Mouse (Mus musculus): Measurements from ENCODE around the gene Csdc2.
"Not testable (repeated sequence)": the region's sequence is repeated elsewhere in the genome, so short reads cannot be mapped to it uniquely, and the experiment has no call there.

The Csdc2 gene

GRCm38 (mm10) chr15:81956457-81956856 lies 19.9 kb downstream of the Csdc2 start:
- DNase-seq = peak; percentile 88

- DNase-seq = no peak
Observed at GRCm38 (mm10) chr15:81957598-81957997, 21.0 kb downstream of the Csdc2 start.

- DNase-seq = no peak
Observed at GRCm38 (mm10) chr15:81958906-81959305, 22.3 kb downstream of the Csdc2 start.

GRCm38 (mm10) chr15:81960171-81961077 lies 23.9 kb downstream of the Csdc2 start, which contains the start of gene Pmm1:
TSS of gene Pmm1 (minus strand) at chr15:81960930.
- peak; percentile 100 for DNase-seq

- DNase-seq = no peak
Observed at GRCm38 (mm10) chr15:81961078-81961451, 24.5 kb downstream of the Csdc2 start.

- DNase-seq = no peak
Observed at GRCm38 (mm10) chr15:81964262-81964661, 27.7 kb downstream of the Csdc2 start.

- DNase-seq = no peak
Observed at GRCm38 (mm10) chr15:81964980-81965545, 28.5 kb downstream of the Csdc2 start.

- DNase-seq = no peak
Observed at GRCm38 (mm10) chr15:81966062-81966829, 29.7 kb downstream of the Csdc2 start.

GRCm38 (mm10) chr15:81967821-81968220 lies 31.3 kb downstream of the Csdc2 start:
- DNase-seq = no peak

- DNase-seq = no peak
Observed at GRCm38 (mm10) chr15:81968447-81968846, 31.9 kb downstream of the Csdc2 start.

- DNase-seq = peak; percentile 92
Observed at GRCm38 (mm10) chr15:81969173-81969572, 32.6 kb downstream of the Csdc2 start.

- not testable (repeated sequence) for DNase-seq
Observed at GRCm38 (mm10) chr15:81969635-81970034, 33.1 kb downstream of the Csdc2 start.

- not testable (repeated sequence) for DNase-seq
Observed at GRCm38 (mm10) chr15:81970498-81970897, 33.9 kb downstream of the Csdc2 start.

GRCm38 (mm10) chr15:81975156-81975555 lies 38.6 kb downstream of the Csdc2 start:
- not testable (repeated sequence) for DNase-seq

GRCm38 (mm10) chr15:81980321-81980720 lies 43.8 kb downstream of the Csdc2 start, which contains the start of gene 1700029P11Rik:
TSS of gene 1700029P11Rik (plus strand) at chr15:81980540.
- no peak for DNase-seq

- no peak for DNase-seq
Observed at GRCm38 (mm10) chr15:81982173-81982572, 45.6 kb downstream of the Csdc2 start.

GRCm38 (mm10) chr15:81985267-81986161 lies 49.0 kb downstream of the Csdc2 start:
- DNase-seq = no peak

GRCm38 (mm10) chr15:81987646-81988045 lies 51.1 kb downstream of the Csdc2 start, which contains the start of gene Xrcc6:
TSS of gene Xrcc6 (plus strand) at chr15:81987835.
- no peak for DNase-seq

GRCm38 (mm10) chr15:81989371-81990062 lies 53.0 kb downstream of the Csdc2 start:
- DNase-seq = peak; percentile 99

- DNase-seq = peak; percentile 96
Observed at GRCm38 (mm10) chr15:81990549-81990948, 54.0 kb downstream of the Csdc2 start.

- DNase-seq = no peak
Observed at GRCm38 (mm10) chr15:81993992-81994391, 57.4 kb downstream of the Csdc2 start.
